Mouse (Mus musculus) kidney, adult 10 weeks (tissue): ENCODE results near the gene Bend6. TPM values are rescaled to one million over a fixed set of nuclear protein-coding genes. Genes with fewer than 3 reads are reported as not detected.

Experiments used
- polyA plus RNA-seq: library from polyadenylated mRNA; stranded (reverse); fragments of 350-450 nt; fragmentation: Illumina TruSeq; extraction: RNeasy Lipid Tissue Mini Kit (QIAGEN cat#74804); gene quantifications from one replicate; pipeline ENCODE4 v1.2.3, GENCODE M21; 2014; ENCODE audit warnings: low read depth, low replicate concordance

Gene Bend6
- polyA plus RNA-seq, result 0.36 TPM

DNA sequence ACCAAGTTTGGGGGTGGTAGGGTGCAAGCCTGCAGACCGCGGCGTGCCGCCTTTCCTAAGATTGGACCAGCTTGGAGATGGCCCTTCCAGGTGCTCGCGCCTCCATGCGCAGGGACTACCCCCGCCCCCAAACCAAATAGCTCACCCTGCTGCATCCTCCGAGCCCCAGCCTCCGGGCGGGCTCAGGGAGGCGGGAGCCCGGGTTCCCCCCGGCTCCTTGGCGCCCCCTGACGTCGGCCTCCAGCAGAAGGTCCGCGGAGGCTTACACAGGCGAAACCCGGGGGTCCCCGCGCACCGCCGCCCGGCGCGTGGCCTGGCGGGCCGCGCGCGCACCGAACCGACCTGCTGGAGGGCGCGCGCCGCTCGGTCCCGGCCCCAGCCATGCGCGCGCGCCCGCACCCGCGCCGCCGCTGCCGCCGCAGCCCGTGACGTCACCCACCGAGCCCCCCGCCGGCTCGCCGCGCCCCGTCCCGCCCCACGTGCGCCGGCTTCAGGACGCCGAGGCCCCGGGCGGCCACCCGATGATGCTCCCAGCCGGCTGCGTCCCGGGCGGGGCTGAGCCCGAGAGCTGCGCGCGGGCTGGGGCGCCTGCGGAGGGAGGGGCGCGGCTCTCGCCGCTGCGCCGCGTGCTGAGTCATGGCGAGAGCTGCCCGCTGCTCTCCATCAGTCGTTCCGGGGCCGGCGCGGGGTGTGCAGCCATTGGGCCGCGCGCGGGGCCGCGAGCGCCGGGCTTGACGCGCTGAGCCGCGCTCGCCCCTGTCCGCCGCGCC is at the start of gene Bend6:
TSS of gene Bend6 (minus strand) at position 396 of the 770 bp plus-strand sequence.

DNA sequence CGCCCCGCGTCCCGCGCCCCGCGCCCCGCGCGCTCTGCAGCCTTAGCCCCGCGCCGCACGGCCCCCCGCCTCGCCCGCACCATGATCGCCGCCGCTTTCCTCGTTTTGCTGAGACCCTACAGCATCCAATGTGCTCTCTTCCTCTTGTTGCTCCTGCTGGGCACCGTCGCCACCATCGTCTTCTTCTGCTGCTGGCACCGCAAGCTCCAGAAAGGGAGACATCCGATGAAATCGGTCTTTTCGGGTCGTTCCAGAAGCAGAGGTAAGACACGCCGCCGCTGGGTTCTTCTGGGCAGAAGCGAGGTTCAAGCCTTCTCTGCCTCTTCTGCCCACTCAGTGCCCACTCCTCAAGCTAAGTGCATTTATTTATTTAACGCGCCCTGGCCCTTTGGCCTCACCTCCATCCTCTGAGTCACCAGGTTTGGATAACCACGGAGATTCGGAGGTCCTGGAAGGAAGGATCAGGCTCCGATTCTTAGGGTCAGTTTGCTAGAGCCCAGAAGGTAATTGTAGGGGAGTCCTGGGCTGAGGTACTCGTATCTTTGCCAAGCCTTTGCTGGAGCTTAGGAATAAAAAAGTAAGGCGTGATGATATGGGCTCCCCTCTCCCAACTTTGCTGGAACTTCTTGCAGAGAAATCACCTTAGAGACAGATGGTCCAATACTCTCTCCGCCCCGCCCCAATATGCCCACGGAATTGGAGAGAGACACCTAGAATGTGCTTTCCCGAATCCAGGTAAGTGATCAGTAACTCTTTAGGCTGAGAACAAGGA is 761 bp upstream of the Bend6 start, which contains the start of gene Dst:
TSS of gene Dst (plus strand) at position 35 of the 772 bp plus-strand sequence.

DNA sequence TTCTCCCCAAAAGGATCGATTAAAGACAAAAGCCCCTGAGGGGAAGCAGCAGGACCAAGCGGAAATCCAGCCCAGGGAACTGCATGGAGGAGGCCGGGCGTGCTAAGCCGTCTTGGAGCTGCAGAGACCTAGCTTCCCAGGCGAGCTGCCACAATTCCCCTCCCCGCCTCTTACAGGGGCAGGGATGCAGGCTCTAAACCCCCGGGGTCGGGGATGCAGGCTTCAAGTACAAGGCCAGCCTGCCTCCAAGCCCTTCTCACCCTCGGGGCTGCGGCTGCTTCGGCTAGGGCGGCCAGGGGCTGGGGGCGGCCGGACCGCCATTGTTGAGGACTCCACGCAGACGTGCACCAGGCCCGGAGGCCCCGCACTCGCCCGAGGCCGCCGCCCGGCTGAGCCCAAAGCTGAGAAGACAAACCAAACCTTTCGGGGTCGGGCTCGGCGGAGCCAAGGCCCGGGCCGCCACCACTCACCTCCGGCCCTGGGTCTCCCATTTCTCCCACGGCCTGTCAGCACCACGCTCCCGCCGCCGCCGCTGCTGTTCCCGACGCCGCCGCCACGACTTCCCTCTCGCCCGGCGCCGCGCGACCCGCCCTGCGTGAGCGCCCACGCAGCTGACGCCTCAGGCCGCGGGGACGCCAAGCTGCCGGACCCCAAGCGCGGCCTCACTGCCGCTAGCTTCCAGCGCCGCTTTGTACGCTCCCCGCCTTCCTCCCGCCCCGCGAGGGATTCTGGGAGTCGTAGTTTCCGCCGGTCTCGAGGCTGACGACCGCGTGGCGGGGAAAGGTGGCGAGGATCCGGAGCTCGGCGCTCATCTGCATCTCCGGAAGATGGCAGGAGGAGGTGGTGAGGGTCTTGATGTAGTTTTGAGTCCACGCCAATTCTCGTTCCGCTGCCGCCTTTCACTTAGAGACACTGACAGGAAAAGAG is 93.5 kb downstream of the Bend6 start, which contains the start of gene Zfp451:
TSS of gene Zfp451 (minus strand) at position 728 of the 927 bp plus-strand sequence.

Other genes starting within 250 kb of the Bend6 start
- 5.0 TPM for gene Prim2, start 238.0 kb downstream of the Bend6 start, polyA plus RNA-seq
- 15.2 TPM for gene Rab23, start 187.9 kb downstream of the Bend6 start, polyA plus RNA-seq
- 22.7 TPM for gene Bag2, start 150.0 kb downstream of the Bend6 start, polyA plus RNA-seq
- 38.0 TPM for gene Zfp451, start 93.2 kb downstream of the Bend6 start, polyA plus RNA-seq
- gene Dst, start 409 bp upstream of the Bend6 start, polyA plus RNA-seq, result 81.7 TPM